Mouse (Mus musculus): ENCODE measurements around the gene Fgfr2. TPM values are rescaled to one million over a fixed set of nuclear protein-coding genes. Genes with fewer than 3 reads are reported as not detected.

Fgfr2 gene
- polyA plus RNA-seq, 1 experiment from 2014 or later: 133 TPM

- no peak overlapping the region; the same call in 1 of the 2 replicates for H3K4me2 ChIP-seq (replicated peaks; ENCODE audit: low read depth, low read length)
- no peak overlapping the region for H3K9ac ChIP-seq (ENCODE audit: low read depth, low read length)
- no peak overlapping the region for H3K4me3 ChIP-seq (ENCODE audit: low read length)
- 18% methylated on average over 13 of the region's 13 CpGs for WGBS
- H3K27me3 ChIP-seq (ENCODE audit: control insufficient read depth, insufficient read depth, low read length): peaks cover 52% of the 10 kb centered on the region
- ATAC-seq (ENCODE audit: low FRiP score, low TSS enrichment): no peak
- H3K36me3 ChIP-seq (ENCODE audit: control insufficient read depth, insufficient read depth, low read length): no peaks in the 10 kb centered on the region
- no peak overlapping the region for H3K27ac ChIP-seq (ENCODE audit: low read depth, low read length)
- peaks cover 4% of the 10 kb centered on the region for H3K4me1 ChIP-seq (ENCODE audit: control insufficient read depth, insufficient read depth, low read length)
- no peaks in the 10 kb centered on the region for H3K9me3 ChIP-seq (ENCODE audit: control insufficient read depth, low read length)
Observed at GRCm38 (mm10) chr7:131643341-131643840, 1479.8 kb downstream of the Fgfr2 start.

- H3K27me3 ChIP-seq (ENCODE audit: control insufficient read depth, insufficient read depth, low read length): no peaks in the 10 kb centered on the region; the same call in 1 of the 2 replicates
- ATAC-seq (ENCODE audit: low FRiP score, low TSS enrichment): no peak
- H3K9me3 ChIP-seq (ENCODE audit: control insufficient read depth, low read length): no peaks in the 10 kb centered on the region
- 84% methylated on average over 8 of the region's 8 CpGs for WGBS
- no peak overlapping the region for H3K9ac ChIP-seq (ENCODE audit: low read depth, low read length)
- no peak overlapping the region for H3K27ac ChIP-seq (ENCODE audit: low read depth, low read length)
- no peak overlapping the region for H3K4me3 ChIP-seq (ENCODE audit: low read length)
- H3K36me3 ChIP-seq (ENCODE audit: control insufficient read depth, insufficient read depth, low read length): no peaks in the 10 kb centered on the region
- no peaks in the 10 kb centered on the region for H3K4me1 ChIP-seq (ENCODE audit: control insufficient read depth, insufficient read depth, low read length)
- no peak overlapping the region for H3K4me2 ChIP-seq (replicated peaks; ENCODE audit: low read depth, low read length)
Observed at GRCm38 (mm10) chr7:131629562-131629961, 1493.6 kb downstream of the Fgfr2 start.

- Histone ChIP-seq H3K9ac (ENCODE audit: low read depth, low read length) (no peak overlapping the region), H3K36me3 (ENCODE audit: control insufficient read depth, insufficient read depth, low read length) (no peaks in the 10 kb centered on the region), H3K27ac (ENCODE audit: low read depth, low read length) (no peak overlapping the region), H3K4me3 (ENCODE audit: low read length) (no peak overlapping the region), H3K4me2 (replicated peaks; ENCODE audit: low read depth, low read length) (no peak overlapping the region), H3K9me3 (ENCODE audit: control insufficient read depth, low read length) (no peaks in the 10 kb centered on the region), H3K4me1 (ENCODE audit: control insufficient read depth, insufficient read depth, low read length) (no peaks in the 10 kb centered on the region), H3K27me3 (ENCODE audit: control insufficient read depth, insufficient read depth, low read length) (no peaks in the 10 kb centered on the region; the same call in 1 of the 2 replicates)
- WGBS: 87% methylated on average over 13 of the region's 13 CpGs
- ATAC-seq (ENCODE audit: low FRiP score, low TSS enrichment): no peak
Observed at GRCm38 (mm10) chr7:131628846-131629391, 1494.2 kb downstream of the Fgfr2 start.

- WGBS: 86% methylated on average over 17 of the region's 17 CpGs
- Histone ChIP-seq H3K4me2 (replicated peaks; ENCODE audit: low read depth, low read length) (no peak overlapping the region), H3K27ac (ENCODE audit: low read depth, low read length) (no peak overlapping the region), H3K4me1 (ENCODE audit: control insufficient read depth, insufficient read depth, low read length) (no peaks in the 10 kb centered on the region), H3K27me3 (ENCODE audit: control insufficient read depth, insufficient read depth, low read length) (no peaks in the 10 kb centered on the region; the same call in 1 of the 2 replicates), H3K4me3 (ENCODE audit: low read length) (no peak overlapping the region), H3K9ac (ENCODE audit: low read depth, low read length) (no peak overlapping the region), H3K9me3 (ENCODE audit: control insufficient read depth, low read length) (no peaks in the 10 kb centered on the region), H3K36me3 (ENCODE audit: control insufficient read depth, insufficient read depth, low read length) (no peaks in the 10 kb centered on the region)
- ATAC-seq (ENCODE audit: low FRiP score, low TSS enrichment): no peak
Observed at GRCm38 (mm10) chr7:131628356-131628755, 1494.8 kb downstream of the Fgfr2 start.

GRCm38 (mm10) chr7:131609677-131610076 lies 1513.5 kb downstream of the Fgfr2 start:
- Histone ChIP-seq H3K4me3 (ENCODE audit: low read length) (no peak overlapping the region), H3K9me3 (ENCODE audit: control insufficient read depth, low read length) (no peaks in the 10 kb centered on the region), H3K27ac (ENCODE audit: low read depth, low read length) (no peak overlapping the region), H3K4me2 (replicated peaks; ENCODE audit: low read depth, low read length) (no peak overlapping the region), H3K9ac (ENCODE audit: low read depth, low read length) (no peak overlapping the region), H3K27me3 (ENCODE audit: control insufficient read depth, insufficient read depth, low read length) (no peaks in the 10 kb centered on the region), H3K36me3 (ENCODE audit: control insufficient read depth, insufficient read depth, low read length) (no peaks in the 10 kb centered on the region), H3K4me1 (ENCODE audit: control insufficient read depth, insufficient read depth, low read length) (no peaks in the 10 kb centered on the region)
- ATAC-seq (ENCODE audit: low FRiP score, low TSS enrichment): 0 out of 2 replicates have a peak, but pooled peaks have one; percentile 6
- WGBS: 15% methylated on average over 7 of the region's 7 CpGs

- WGBS: 60% methylated on average over 6 of the region's 6 CpGs
- no peaks in the 10 kb centered on the region for H3K36me3 ChIP-seq (ENCODE audit: control insufficient read depth, insufficient read depth, low read length)
- H3K4me2 ChIP-seq (replicated peaks; ENCODE audit: low read depth, low read length): no peak overlapping the region
- H3K4me1 ChIP-seq (ENCODE audit: control insufficient read depth, insufficient read depth, low read length): no peaks in the 10 kb centered on the region
- H3K27ac ChIP-seq (ENCODE audit: low read depth, low read length): no peak overlapping the region
- no peaks in the 10 kb centered on the region for H3K9me3 ChIP-seq (ENCODE audit: control insufficient read depth, low read length)
- no peak for ATAC-seq (ENCODE audit: low FRiP score, low TSS enrichment)
- no peak overlapping the region for H3K9ac ChIP-seq (ENCODE audit: low read depth, low read length)
- H3K4me3 ChIP-seq (ENCODE audit: low read length): no peak overlapping the region
- H3K27me3 ChIP-seq (ENCODE audit: control insufficient read depth, insufficient read depth, low read length): no peaks in the 10 kb centered on the region
Observed at GRCm38 (mm10) chr7:131608049-131608448, 1515.1 kb downstream of the Fgfr2 start.

- Histone ChIP-seq H3K4me1 (ENCODE audit: control insufficient read depth, insufficient read depth, low read length) (no peaks in the 10 kb centered on the region), H3K27me3 (ENCODE audit: control insufficient read depth, insufficient read depth, low read length) (no peaks in the 10 kb centered on the region), H3K4me3 (ENCODE audit: low read length) (no peak overlapping the region), H3K9ac (ENCODE audit: low read depth, low read length) (no peak overlapping the region), H3K9me3 (ENCODE audit: control insufficient read depth, low read length) (no peaks in the 10 kb centered on the region), H3K4me2 (replicated peaks; ENCODE audit: low read depth, low read length) (no peak overlapping the region), H3K27ac (ENCODE audit: low read depth, low read length) (no peak overlapping the region), H3K36me3 (ENCODE audit: control insufficient read depth, insufficient read depth, low read length) (no peaks in the 10 kb centered on the region)
- WGBS: 72% methylated on average over 4 of the region's 4 CpGs
- no peak for ATAC-seq (ENCODE audit: low FRiP score, low TSS enrichment)
Observed at GRCm38 (mm10) chr7:131605481-131605880, 1517.7 kb downstream of the Fgfr2 start.

GRCm38 (mm10) chr7:131604946-131605345 lies 1518.2 kb downstream of the Fgfr2 start:
- ATAC-seq (ENCODE audit: low FRiP score, low TSS enrichment): no peak

GRCm38 (mm10) chr7:131603186-131603585 lies 1520.0 kb downstream of the Fgfr2 start:
- WGBS: 2% methylated on average over 8 of the region's 11 CpGs
- Histone ChIP-seq H3K4me1 (ENCODE audit: control insufficient read depth, insufficient read depth, low read length) (no peaks in the 10 kb centered on the region), H3K4me3 (ENCODE audit: low read length) (no peak overlapping the region)

More at GRCm38 (mm10) chr7:131604946-131605345, 1518.2 kb downstream of the Fgfr2 start:
- WGBS: 84% methylated on average over 10 of the region's 10 CpGs
- Histone ChIP-seq H3K4me2 (replicated peaks; ENCODE audit: low read depth, low read length) (no peak overlapping the region), H3K36me3 (ENCODE audit: control insufficient read depth, insufficient read depth, low read length) (no peaks in the 10 kb centered on the region), H3K9ac (ENCODE audit: low read depth, low read length) (no peak overlapping the region), H3K4me1 (ENCODE audit: control insufficient read depth, insufficient read depth, low read length) (no peaks in the 10 kb centered on the region), H3K9me3 (ENCODE audit: control insufficient read depth, low read length) (no peaks in the 10 kb centered on the region), H3K4me3 (ENCODE audit: low read length) (no peak overlapping the region), H3K27ac (ENCODE audit: low read depth, low read length) (no peak overlapping the region), H3K27me3 (ENCODE audit: control insufficient read depth, insufficient read depth, low read length) (no peaks in the 10 kb centered on the region)

More at GRCm38 (mm10) chr7:131603186-131603585, 1520.0 kb downstream of the Fgfr2 start:
- no peak overlapping the region for H3K27ac ChIP-seq (ENCODE audit: low read depth, low read length)
- no peak for ATAC-seq (ENCODE audit: low FRiP score, low TSS enrichment)
- H3K36me3 ChIP-seq (ENCODE audit: control insufficient read depth, insufficient read depth, low read length): no peaks in the 10 kb centered on the region
- H3K4me2 ChIP-seq (replicated peaks; ENCODE audit: low read depth, low read length): no peak overlapping the region
- H3K27me3 ChIP-seq (ENCODE audit: control insufficient read depth, insufficient read depth, low read length): no peaks in the 10 kb centered on the region
- H3K9me3 ChIP-seq (ENCODE audit: control insufficient read depth, low read length): no peaks in the 10 kb centered on the region
- H3K9ac ChIP-seq (ENCODE audit: low read depth, low read length): no peak overlapping the region

Data from kidney, embryonic 14.5 days (tissue).